26 mouse cellular contexts compared by ENCODE assay signal in genomic region chr13:111762526-111762925, GRCm38 (mm10). TPM values are rescaled to one million over a fixed set of nuclear protein-coding genes. Genes with fewer than 3 reads are reported as not detected.
DNase-seq lines count a peak whose midpoint lies in the region; ATAC-seq and TF ChIP-seq lines count a peak whose summit lies in the region.
"Had no signal": no experiment of that assay in that cellular context is flagged by ENCODE, and none has a peak within 500 bp of the region (broad histone marks: within the 10 kb centered on the region; RNA-seq: fewer than 3 reads in every experiment).

No protein-coding gene starts in this region.

- peaks cover 10% of the 10 kb centered on the region for H3K4me1 ChIP-seq in thymus, adult 2 months (replicated peaks; ENCODE audit: control insufficient read depth, insufficient read depth, low read length)
- no peaks in the 10 kb centered on the region for H3K4me1 ChIP-seq in midbrain, postnatal 0 days (ENCODE audit: insufficient read depth, low read length)
- H3K4me1 ChIP-seq: embryonic facial prominence, embryonic 10.5 days; embryonic facial prominence, embryonic 13.5 days; forebrain, embryonic 12.5 days; forebrain, embryonic 15.5 days; heart, embryonic 10.5 days; heart, embryonic 13.5 days; hindbrain, embryonic 13.5 days had no signal

- TF ChIP-seq CTCF in thymus, adult 2 months (IDR thresholded peaks at IDR 0.05; ENCODE audit: borderline replicate concordance, control insufficient read depth, extremely low read depth, insufficient read depth, low read length, poor library complexity): no peak
- no peak for TF ChIP-seq CTCF in midbrain, postnatal 0 days (IDR thresholded peaks at IDR 0.05)

- H3K4me2 ChIP-seq in midbrain, postnatal 0 days (ENCODE audit: low read depth, low read length, poor library complexity, severe bottlenecking): no peak overlapping the region
- H3K4me2 ChIP-seq: embryonic facial prominence, embryonic 13.5 days; forebrain, embryonic 12.5 days; forebrain, embryonic 15.5 days; heart, embryonic 13.5 days; hindbrain, embryonic 13.5 days had no signal

- DNase-seq in thymus, adult 2 months: peak; percentile 44
- peak; percentile 54 to 55 for DNase-seq in thymus, postnatal 10 days (ENCODE audit: low spot score in 2 of 2)
- DNase-seq in thymus, postnatal 36 days: peak; percentile 40 to 69
- DNase-seq in adrenal gland, postnatal 14 days: no peak
- no peak for DNase-seq in urinary bladder, adult 18-20 months (ENCODE audit: low spot score in 2 of 2)
- no peak for DNase-seq in midbrain, postnatal 0 days (ENCODE audit: low spot score)
- DNase-seq: adrenal gland, adult 2 months; adrenal gland, postnatal 25 days; cerebellum, adult 11-12 months; cerebellum, adult 8-10 months; cerebellum, postnatal 10 days; cerebellum, postnatal 36 days; embryo, embryonic 11 days; gastrocnemius, postnatal 25 days; heart, postnatal 14 days had no signal

- peaks cover 80% of the 10 kb centered on the region for H3K36me3 ChIP-seq in thymus, adult 2 months (ENCODE audit: control insufficient read depth, insufficient read depth, low read length)
- peaks cover 67% of the 10 kb centered on the region for H3K36me3 ChIP-seq in midbrain, postnatal 0 days (ENCODE audit: insufficient read depth, low read length)

- ATAC-seq in midbrain, postnatal 0 days (ENCODE audit: low FRiP score): no peak
- ATAC-seq: CD4-positive, CD25-positive, alpha-beta regulatory T cell, adult 4 months; forebrain, embryonic 15.5 days; hindbrain, embryonic 16.5 days had no signal

- no peak overlapping the region for H3K4me3 ChIP-seq in thymus, adult 2 months (ENCODE audit: control insufficient read depth, insufficient read depth, low read length)
- H3K4me3 ChIP-seq in midbrain, postnatal 0 days (ENCODE audit: low read depth, low read length): no peak overlapping the region
- H3K4me3 ChIP-seq: embryonic facial prominence, embryonic 10.5 days; embryonic facial prominence, embryonic 13.5 days; erythroblast, embryonic 14.5 days; forebrain, embryonic 12.5 days; forebrain, embryonic 15.5 days; heart, adult 2 months; heart, embryonic 10.5 days; heart, embryonic 13.5 days; hindbrain, embryonic 13.5 days had no signal

- no peaks in the 10 kb centered on the region for H3K27me3 ChIP-seq in thymus, adult 2 months (ENCODE audit: control insufficient read depth, insufficient read depth, low read length)
- no peaks in the 10 kb centered on the region for H3K27me3 ChIP-seq in midbrain, postnatal 0 days (ENCODE audit: insufficient read depth, low read length)
- H3K27me3 ChIP-seq: embryonic facial prominence, embryonic 13.5 days; forebrain, embryonic 12.5 days; forebrain, embryonic 15.5 days; heart, embryonic 13.5 days; hindbrain, embryonic 13.5 days had no signal

- TF ChIP-seq POLR2A in thymus, adult 2 months (IDR thresholded peaks at IDR 0.05; ENCODE audit: control insufficient read depth, extremely low read depth, insufficient read depth, low read length, poor library complexity): no peak

- H3K27ac ChIP-seq in thymus, adult 2 months (ENCODE audit: control insufficient read depth, insufficient read depth, low read length): peak overlapping the region; percentile 40; the same call in 1 of the 2 replicates
- H3K27ac ChIP-seq in midbrain, postnatal 0 days (ENCODE audit: low read depth, low read length): no peak overlapping the region
- H3K27ac ChIP-seq: embryonic facial prominence, embryonic 10.5 days; embryonic facial prominence, embryonic 13.5 days; forebrain, embryonic 12.5 days; forebrain, embryonic 15.5 days; heart, adult 2 months; heart, embryonic 10.5 days; heart, embryonic 13.5 days; hindbrain, embryonic 13.5 days had no signal

- 20% methylated on average over 12 of the region's 12 CpGs for WGBS in thymus, adult 2 months
- 95% methylated on average over 12 of the region's 12 CpGs for WGBS in midbrain, postnatal 0 days

- no peak overlapping the region for H3K9ac ChIP-seq in midbrain, postnatal 0 days (replicated peaks; ENCODE audit: low read length, poor library complexity, severe bottlenecking)
- H3K9ac ChIP-seq: embryonic facial prominence, embryonic 13.5 days; forebrain, embryonic 12.5 days; forebrain, embryonic 15.5 days; heart, embryonic 13.5 days; hindbrain, embryonic 13.5 days had no signal

- H3K9me3 ChIP-seq in midbrain, postnatal 0 days (ENCODE audit: low read length): no peaks in the 10 kb centered on the region
- H3K9me3 ChIP-seq: embryonic facial prominence, embryonic 10.5 days; embryonic facial prominence, embryonic 13.5 days; forebrain, embryonic 12.5 days; forebrain, embryonic 15.5 days; heart, embryonic 10.5 days; heart, embryonic 13.5 days; hindbrain, embryonic 13.5 days had no signal

RNA-seq across cellular contexts. Expression of gene Map3k1, which starts 46.3 kb away (rescaled TPM):
- 47.2 and 54.9 TPM in 2 replicates for polyA plus RNA-seq in thymus, adult 2 months (2012; rRNA removed)
- 60.4 and 62.0 TPM in 2 replicates for total RNA-seq in adrenal gland, postnatal 14 days (2021)
- 16.3 and 19.2 TPM in 2 replicates for total RNA-seq in midbrain, postnatal 0 days (2014; rRNA removed)
- 6.1 and 6.2 TPM in 2 replicates for polyA plus RNA-seq in midbrain, postnatal 0 days (2015; fragmentation: Nextera tagmentation; extraction: Ambion mirVana)

Comparison
In these comparisons a context has a peak if more than half of its experiments do, and no peak if none do; other contexts are left out.
1. DNase-seq: peak in thymus, adult 2 months (single experiment), thymus, postnatal 10 days (2 of 2) and thymus, postnatal 36 days (2 of 2); none in adrenal gland, postnatal 14 days (single experiment), urinary bladder, adult 18-20 months (0 of 2) and midbrain, postnatal 0 days (single experiment).